Mouse (Mus musculus): ENCODE measurements around the gene Cdr2l.

DNA sequence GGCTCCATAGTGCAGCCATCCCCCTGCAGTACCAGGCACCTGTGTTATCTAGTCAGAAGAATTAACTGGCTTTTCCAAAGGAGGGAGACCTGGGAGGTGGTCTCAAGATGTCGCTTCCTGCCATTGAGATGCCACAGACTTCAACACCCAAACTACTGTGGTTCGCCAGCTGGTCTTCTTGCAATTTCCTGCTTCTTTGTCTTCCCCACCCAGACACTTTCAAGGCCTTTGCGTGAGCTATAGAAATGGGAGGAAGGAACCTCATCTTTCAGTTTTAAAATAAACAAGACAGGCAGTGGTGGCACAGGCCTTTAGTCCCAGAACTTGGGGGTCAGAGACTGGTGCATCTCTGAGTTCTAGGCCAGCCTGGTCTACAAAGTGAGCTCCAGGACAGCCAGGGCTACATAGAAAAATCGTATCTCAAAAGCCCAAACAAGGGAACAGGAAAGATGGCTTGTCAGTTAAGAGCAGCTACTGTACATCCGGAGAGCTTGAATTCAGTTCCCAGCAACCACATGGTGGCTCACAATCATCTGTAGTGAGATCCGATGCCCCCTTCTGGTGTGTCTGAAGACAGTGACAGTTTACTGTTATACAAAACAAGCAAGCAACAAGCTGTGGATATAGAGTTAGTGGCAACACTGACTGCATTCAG is 26.7 kb downstream of the Cdr2l start:
- TF ChIP-seq CTCF (conservative IDR thresholded peaks at IDR 0.05; ENCODE audit: low read length) = no peak
- no peak for TF ChIP-seq NANOG (IDR thresholded peaks at IDR 0.05; ENCODE audit: borderline replicate concordance, low read length)
- no peak for TF ChIP-seq POU5F1 (IDR thresholded peaks at IDR 0.05; ENCODE audit: borderline replicate concordance, low read length)
